Mouse (Mus musculus) neural tube, embryonic 15.5 days (tissue): Measurements from ENCODE around the gene Arhgap45. TPM values are rescaled to one million over a fixed set of nuclear protein-coding genes. Genes with fewer than 3 reads are reported as not detected.
A peak's percentile ranks its signal among the peaks of the same experiment; 100 is the strongest.
"Not testable (repeated sequence)": the region's sequence is repeated elsewhere in the genome, so short reads cannot be mapped to it uniquely, and the experiment has no call there.

ENCODE experiments used
- ATAC-seq: fragments of 200-750 bp; cut with Nextera tagmentation; 2 replicates; pipeline ENCODE4 v1.8.0; 2017; ENCODE audit warnings: mild to moderate bottlenecking, moderate TSS enrichment, moderate library complexity; ENCODE audit not compliant: low FRiP score
- H3K27ac ChIP-seq: fragments of 300-500 bp; sonication (generic); replicated peaks from 2 replicates; pipeline ENCODE4 v1.5.1; 2015; ENCODE audit warnings: mild to moderate bottlenecking, inconsistent platforms
- H3K27me3 ChIP-seq: fragments of 300-500 bp; sonication (generic); replicated peaks from 2 replicates; pipeline ENCODE4 v1.6.1; 2015; ENCODE audit warnings: inconsistent platforms
- H3K36me3 ChIP-seq: fragments of 300-500 bp; sonication (generic); 2 replicates; pipeline ENCODE4 v1.6.1; 2015; ENCODE audit warnings: inconsistent platforms
- H3K4me1 ChIP-seq: fragments of 300-500 bp; sonication (generic); 2 replicates; pipeline ENCODE4 v1.6.1; 2015; ENCODE audit warnings: inconsistent platforms
- H3K4me2 ChIP-seq: fragments of 300-500 bp; sonication (generic); 2 replicates; pipeline ENCODE4 v1.6.1; 2015; ENCODE audit warnings: inconsistent platforms, mild to moderate bottlenecking, moderate library complexity
- H3K4me3 ChIP-seq: fragments of 300-500 bp; sonication (generic); replicated peaks from 2 replicates; pipeline ENCODE4 v1.5.1; 2015; ENCODE audit warnings: mild to moderate bottlenecking, inconsistent platforms
- H3K9ac ChIP-seq: fragments of 300-500 bp; sonication (generic); replicated peaks from 2 replicates; pipeline ENCODE4 v1.6.1; 2015; ENCODE audit warnings: mild to moderate bottlenecking, inconsistent platforms
- H3K9me3 ChIP-seq: fragments of 300-500 bp; sonication (generic); replicated peaks from 2 replicates; pipeline ENCODE4 v1.6.1; 2016; ENCODE audit warnings: inconsistent platforms
- WGBS: fragments of 180-500 bp; shearing (Covaris S2); methylation state at CpG from one replicate; pipeline ENCODE4 v1.1.7; 2015; ENCODE audit warnings: mixed read lengths; 5-methylcytosine and 5-hydroxymethylcytosine counted together
- polyA plus RNA-seq: library from polyadenylated mRNA; unstranded; fragments of >200 nt; fragmentation: Nextera tagmentation; extraction: Ambion mirVana; gene quantifications from 2 replicates; pipeline ENCODE4 v1.2.1, GENCODE M21; 2015

Gene Arhgap45
- polyA plus RNA-seq, 1 experiment from 2014 or later, result 2.0 TPM

DNA sequence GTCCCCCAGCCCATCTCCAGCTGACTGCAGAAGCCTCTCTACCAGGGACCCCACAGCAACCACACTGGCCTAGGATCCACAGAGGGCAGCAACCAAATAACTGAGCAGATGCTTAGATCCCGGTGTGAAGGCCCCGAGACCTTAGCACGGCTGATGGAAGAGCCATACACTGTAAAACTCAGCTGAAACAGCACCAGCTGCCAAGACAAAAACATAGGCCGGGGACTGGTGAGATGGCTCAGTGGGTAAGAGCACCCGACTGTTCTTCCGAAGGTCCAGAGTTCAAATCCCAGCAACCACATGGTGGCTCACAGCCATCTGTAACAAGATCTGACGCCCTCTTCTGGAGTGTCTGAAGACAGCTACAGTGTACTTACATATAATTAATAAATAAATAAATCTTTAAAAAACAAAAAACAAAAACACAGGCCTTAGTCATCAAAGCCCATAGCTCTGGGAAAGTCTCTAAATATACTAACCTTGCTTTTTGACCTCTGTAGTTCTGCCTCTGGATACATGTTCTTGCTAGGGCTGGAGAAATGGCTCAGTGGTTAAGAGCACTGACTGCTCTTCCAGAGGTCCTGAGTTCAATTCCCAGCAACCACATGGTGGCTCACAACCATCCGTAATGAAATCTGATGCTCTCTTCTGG is 25.1 kb downstream of the Arhgap45 start:
- ATAC-seq, H3K27ac ChIP-seq, H3K4me3 ChIP-seq, H3K4me2 ChIP-seq, H3K9ac ChIP-seq, H3K9me3 ChIP-seq, H3K27me3 ChIP-seq: not testable (repeated sequence)
- H3K36me3 ChIP-seq, result peaks cover 15% of the 10 kb centered on the region
- peaks cover 24% of the 10 kb centered on the region for H3K4me1 ChIP-seq
- 86% methylated on average over 8 of the region's 8 CpGs for WGBS

GRCm38 (mm10) chr10:80044087-80044486 is 27.6 kb downstream of the Arhgap45 start:
- Histone ChIP-seq H3K9me3 (no peaks in the 10 kb centered on the region), H3K9ac (no peak overlapping the region), H3K4me1 (peaks cover 9% of the 10 kb centered on the region), H3K4me2 (no peak overlapping the region), H3K4me3 (no peak overlapping the region), H3K27ac (peak overlapping the region; percentile 9; the same call in 1 of the 2 replicates), H3K36me3 (no peaks in the 10 kb centered on the region), H3K27me3 (no peaks in the 10 kb centered on the region)
- WGBS, result 17% methylated on average over 4 of the region's 4 CpGs
- ATAC-seq, result no peak

GRCm38 (mm10) chr10:80045364-80045763 is 28.9 kb downstream of the Arhgap45 start:
- H3K9me3 ChIP-seq, H3K4me3 ChIP-seq, H3K9ac ChIP-seq, H3K36me3 ChIP-seq, H3K27me3 ChIP-seq, H3K4me2 ChIP-seq, H3K4me1 ChIP-seq, H3K27ac ChIP-seq, ATAC-seq: not testable (repeated sequence)
- 80% methylated on average over 3 of the region's 4 CpGs for WGBS

DNA sequence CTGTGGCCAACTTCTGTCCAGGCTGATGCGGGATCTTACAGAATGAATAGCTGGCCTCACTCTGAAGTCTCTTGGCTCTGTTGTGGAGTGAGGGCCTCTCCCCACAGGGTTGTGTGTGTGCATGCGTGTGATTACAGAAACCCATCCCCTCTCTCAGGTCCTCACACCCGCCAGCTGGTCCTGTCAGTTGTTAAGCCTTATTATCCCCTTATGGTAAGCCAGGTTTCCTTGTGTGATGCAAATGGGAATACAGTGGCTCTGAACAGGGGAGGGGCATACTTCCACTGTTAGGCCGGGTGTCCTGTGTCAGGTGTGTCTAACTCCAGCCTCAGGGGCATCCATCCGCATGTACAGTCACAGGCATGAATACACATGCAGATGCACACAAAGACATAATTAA is 29.3 kb downstream of the Arhgap45 start:
- no peak overlapping the region for H3K27ac ChIP-seq
- no peaks in the 10 kb centered on the region for H3K27me3 ChIP-seq
- H3K9ac ChIP-seq, result no peak overlapping the region
- H3K9me3 ChIP-seq, result no peaks in the 10 kb centered on the region
- no peak for ATAC-seq
- peaks cover 4% of the 10 kb centered on the region; the same call in 1 of the 2 replicates for H3K4me1 ChIP-seq
- no peak overlapping the region for H3K4me3 ChIP-seq
- whole genome bisulfite sequencing, result 74% methylated on average over 5 of the region's 5 CpGs
- H3K36me3 ChIP-seq, result no peaks in the 10 kb centered on the region
- no peak overlapping the region for H3K4me2 ChIP-seq

DNA sequence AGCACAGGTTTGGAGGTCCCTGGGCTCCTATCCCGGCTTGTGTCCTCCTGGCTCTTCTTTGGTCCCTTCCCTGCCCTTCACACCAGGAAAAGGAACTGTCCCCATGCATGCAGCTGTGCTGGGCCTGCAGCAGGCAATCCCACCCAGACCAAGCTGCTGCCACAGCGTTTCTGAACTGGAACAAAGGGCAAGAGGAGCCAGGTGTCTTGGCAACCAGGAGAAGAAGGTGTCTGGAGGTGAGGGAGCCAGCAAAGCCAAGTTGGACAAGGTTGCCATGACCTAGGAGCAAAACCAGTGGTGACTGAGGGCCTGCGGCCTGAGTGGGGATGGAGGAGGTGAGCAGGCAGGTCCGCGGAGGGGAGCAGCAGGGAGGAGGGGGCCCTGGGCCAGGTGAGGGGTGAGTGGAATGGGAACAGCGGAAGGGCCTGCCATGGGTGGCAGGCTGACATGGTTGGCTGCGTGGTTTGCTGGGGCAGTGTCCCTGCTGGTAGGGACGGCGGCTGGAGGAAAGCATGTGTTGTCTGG is 30.6 kb downstream of the Arhgap45 start, which contains the start of gene Gpx4:
Gene Gpx4, plus strand, starts transcription at position 126 of the 525 bp plus-strand sequence.
- 34% methylated on average over 9 of the region's 9 CpGs for WGBS
- ATAC-seq, result no peak
- H3K4me1 ChIP-seq, result peaks cover 4% of the 10 kb centered on the region; the same call in 1 of the 2 replicates
- H3K27ac ChIP-seq, result no peak within 1 kb of the TSS
- no peak within 1 kb of the TSS for H3K9ac ChIP-seq
- no peak within 1 kb of the TSS for H3K4me3 ChIP-seq
- H3K27me3 ChIP-seq, result no peaks in the 10 kb centered on the region
- no peaks in the 10 kb centered on the region for H3K36me3 ChIP-seq
- no peak within 1 kb of the TSS for H3K4me2 ChIP-seq
- no peaks in the 10 kb centered on the region for H3K9me3 ChIP-seq

- H3K9ac ChIP-seq, result no peak overlapping the region
- peaks cover 8% of the 10 kb centered on the region for H3K4me1 ChIP-seq
- 8% methylated on average over 5 of the region's 5 CpGs for WGBS
- no peaks in the 10 kb centered on the region for H3K27me3 ChIP-seq
- no peak overlapping the region for H3K27ac ChIP-seq
- H3K4me3 ChIP-seq, result no peak overlapping the region
- H3K36me3 ChIP-seq, result no peaks in the 10 kb centered on the region
- H3K9me3 ChIP-seq, result no peaks in the 10 kb centered on the region
- ATAC-seq, result no peak
- H3K4me2 ChIP-seq, result no peak overlapping the region
Measured at GRCm38 (mm10) chr10:80048396-80048795, 31.9 kb downstream of the Arhgap45 start.

- H3K9ac ChIP-seq, result no peak overlapping the region
- no peak overlapping the region for H3K4me2 ChIP-seq
- no peaks in the 10 kb centered on the region for H3K9me3 ChIP-seq
- no peaks in the 10 kb centered on the region for H3K27me3 ChIP-seq
- 59% methylated on average over 3 of the region's 3 CpGs for WGBS
- H3K4me1 ChIP-seq, result peaks cover 8% of the 10 kb centered on the region
- no peak overlapping the region for H3K27ac ChIP-seq
- no peak overlapping the region for H3K4me3 ChIP-seq
- H3K36me3 ChIP-seq, result no peaks in the 10 kb centered on the region
- ATAC-seq, result no peak
Measured at GRCm38 (mm10) chr10:80048834-80049233, 32.4 kb downstream of the Arhgap45 start.

DNA sequence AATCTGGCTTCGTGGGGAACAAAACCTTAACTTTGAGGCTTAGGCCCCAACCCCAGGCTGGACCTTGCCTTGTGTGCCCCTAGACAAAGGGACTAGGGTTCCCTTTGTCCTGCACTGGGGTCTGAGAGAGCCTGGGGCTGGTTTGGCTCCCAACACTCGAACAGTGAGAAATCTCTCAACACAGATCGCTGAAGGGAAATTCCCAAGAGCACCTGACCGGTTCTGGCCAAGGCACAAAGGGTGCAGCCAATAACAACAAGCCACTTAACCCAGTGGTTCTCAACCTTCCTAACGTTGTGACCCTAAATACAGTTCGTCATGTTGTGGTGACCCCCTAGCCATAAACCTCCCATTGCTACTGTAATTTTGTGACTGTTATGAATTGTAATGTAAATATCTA is 33.8 kb downstream of the Arhgap45 start:
- Histone ChIP-seq H3K9ac (no peak overlapping the region), H3K27ac (no peak overlapping the region), H3K4me3 (no peak overlapping the region), H3K9me3 (no peaks in the 10 kb centered on the region), H3K4me1 (peaks cover 18% of the 10 kb centered on the region), H3K4me2 (no peak overlapping the region), H3K36me3 (no peaks in the 10 kb centered on the region), H3K27me3 (no peaks in the 10 kb centered on the region)
- WGBS, result 16% methylated on average over 6 of the region's 6 CpGs
- no peak for ATAC-seq

DNA sequence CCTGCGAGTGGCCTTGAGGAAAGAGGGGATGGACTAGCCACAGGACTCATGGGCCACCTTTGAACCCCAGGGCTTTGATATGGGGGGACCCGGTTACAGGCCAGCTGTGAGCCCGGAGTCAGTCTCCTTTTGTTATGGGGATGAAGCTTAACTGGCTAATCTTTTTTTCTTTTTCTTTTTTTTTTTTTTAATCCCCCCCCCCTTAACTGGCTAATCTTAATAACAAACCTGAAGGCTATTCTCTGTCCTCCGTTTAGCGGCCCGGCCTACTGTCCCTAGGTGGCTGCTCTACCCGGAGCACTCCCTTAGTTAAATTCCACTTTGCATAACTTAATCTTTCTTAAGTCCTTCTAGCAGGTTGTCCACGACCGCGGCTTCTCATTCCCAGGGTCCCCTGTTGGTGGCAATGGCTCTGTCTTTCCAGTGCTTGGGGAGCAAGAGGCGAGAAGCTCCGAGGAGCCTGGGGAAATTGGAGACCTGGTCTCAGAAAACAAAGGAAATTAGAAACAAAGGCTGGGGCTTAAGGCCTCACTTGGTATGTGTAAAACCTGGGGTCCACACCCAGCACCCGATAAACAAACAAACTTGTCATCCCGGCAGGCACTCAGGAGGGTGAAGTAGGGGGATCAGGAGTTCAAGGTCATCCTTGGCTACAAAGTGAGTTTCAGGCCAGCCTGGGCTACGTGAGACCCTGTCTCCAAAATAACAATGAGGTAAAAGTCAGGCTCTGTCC is 34.6 kb downstream of the Arhgap45 start:
- no peak overlapping the region for H3K4me3 ChIP-seq
- H3K36me3 ChIP-seq, result peaks cover 6% of the 10 kb centered on the region
- H3K4me2 ChIP-seq, result no peak overlapping the region
- no peaks in the 10 kb centered on the region for H3K27me3 ChIP-seq
- H3K9me3 ChIP-seq, result no peaks in the 10 kb centered on the region
- ATAC-seq, result no peak
- H3K9ac ChIP-seq, result no peak overlapping the region
- 20% methylated on average over 15 of the region's 15 CpGs for WGBS
- peaks cover 26% of the 10 kb centered on the region for H3K4me1 ChIP-seq
- H3K27ac ChIP-seq, result no peak overlapping the region

GRCm38 (mm10) chr10:80051618-80052373 is 35.3 kb downstream of the Arhgap45 start:
- Histone ChIP-seq H3K9me3 (no peaks in the 10 kb centered on the region), H3K27me3 (no peaks in the 10 kb centered on the region), H3K4me1 (peaks cover 31% of the 10 kb centered on the region), H3K36me3 (peaks cover 11% of the 10 kb centered on the region), H3K4me3 (no peak overlapping the region), H3K9ac (0 out of 2 replicates have a peak overlapping the region, but pooled peaks have one; percentile 7), H3K27ac (0 out of 2 replicates have a peak overlapping the region, but pooled peaks have one; percentile 75), H3K4me2 (no peak overlapping the region)
- 38% methylated on average over 14 of the region's 14 CpGs for WGBS
- no peak for ATAC-seq

DNA sequence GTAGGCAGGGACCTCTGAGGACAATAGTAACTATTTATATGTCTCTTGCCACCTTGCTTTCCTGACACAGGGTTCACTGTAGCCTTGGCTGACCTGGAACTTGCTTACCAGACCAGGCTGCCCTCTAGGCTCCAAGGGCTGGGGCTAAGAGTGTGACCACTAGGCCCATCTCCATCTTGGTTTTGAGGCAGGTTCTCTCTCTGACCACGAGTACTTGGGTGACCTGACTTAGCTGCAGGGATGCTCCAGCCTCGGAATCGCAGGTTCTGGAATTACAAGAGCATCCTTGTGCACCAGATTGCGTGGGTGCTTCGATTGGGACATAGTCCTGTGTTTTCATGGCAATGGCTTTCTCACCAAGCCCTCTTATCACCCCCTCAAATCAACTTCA is 35.9 kb downstream of the Arhgap45 start:
- no peaks in the 10 kb centered on the region for H3K27me3 ChIP-seq
- no peaks in the 10 kb centered on the region for H3K9me3 ChIP-seq
- peaks cover 17% of the 10 kb centered on the region for H3K36me3 ChIP-seq
- 0 out of 2 replicates have a peak overlapping the region, but pooled peaks have one; percentile 7 for H3K9ac ChIP-seq
- no peak for ATAC-seq
- peak overlapping the region; percentile 75 for H3K27ac ChIP-seq
- H3K4me3 ChIP-seq, result no peak overlapping the region
- WGBS, result 84% methylated on average over 5 of the region's 5 CpGs
- H3K4me2 ChIP-seq, result no peak overlapping the region
- H3K4me1 ChIP-seq, result peaks cover 31% of the 10 kb centered on the region
